Mouse (Mus musculus): Measurements from ENCODE around the gene Cpped1.
A peak's percentile ranks its signal among the peaks of the same experiment; 100 is the strongest.

Cpped1 gene

GRCm38 (mm10) chr16:11909035-11909591, at the start of gene Cpped1:
Cpped1 (minus strand) TSS chr16:11909445.
- DNase-seq (ENCODE audit: low read depth, low spot score) = peak; percentile 94

- DNase-seq (ENCODE audit: low read depth, low spot score) = peak; percentile 42
These were observed 31.2 kb upstream of the Cpped1 start for GRCm38 (mm10) chr16:11940477-11940876.

- DNase-seq (ENCODE audit: low read depth, low spot score) = no peak
These were observed 1.6 kb upstream of the Cpped1 start for GRCm38 (mm10) chr16:11910801-11911200.

GRCm38 (mm10) chr16:11909817-11910216, 572 bp upstream of the Cpped1 start:
- DNase-seq (ENCODE audit: low read depth, low spot score) = no peak

GRCm38 (mm10) chr16:11908461-11909014, 707 bp downstream of the Cpped1 start:
- DNase-seq (ENCODE audit: low read depth, low spot score) = no peak

- DNase-seq (ENCODE audit: low read depth, low spot score) = peak; percentile 12
These were observed 1.4 kb downstream of the Cpped1 start for GRCm38 (mm10) chr16:11907816-11908215.

GRCm38 (mm10) chr16:11906906-11907305, 2.3 kb downstream of the Cpped1 start:
- no peak for DNase-seq (ENCODE audit: low read depth, low spot score)

GRCm38 (mm10) chr16:11905216-11905615, 4.0 kb downstream of the Cpped1 start:
- no peak for DNase-seq (ENCODE audit: low read depth, low spot score)

- no peak for DNase-seq (ENCODE audit: low read depth, low spot score)
These were observed 7.2 kb downstream of the Cpped1 start for GRCm38 (mm10) chr16:11902007-11902406.

- no peak for DNase-seq (ENCODE audit: low read depth, low spot score)
These were observed 8.9 kb downstream of the Cpped1 start for GRCm38 (mm10) chr16:11900341-11900740.

- peak; percentile 27 for DNase-seq (ENCODE audit: low read depth, low spot score)
These were observed 12.8 kb downstream of the Cpped1 start for GRCm38 (mm10) chr16:11896411-11896810.

GRCm38 (mm10) chr16:11894877-11895276, 14.4 kb downstream of the Cpped1 start:
- DNase-seq (ENCODE audit: low read depth, low spot score) = no peak

- no peak for DNase-seq (ENCODE audit: low read depth, low spot score)
These were observed 19.1 kb downstream of the Cpped1 start for GRCm38 (mm10) chr16:11890186-11890585.

- DNase-seq (ENCODE audit: low read depth, low spot score) = no peak
These were observed 19.5 kb downstream of the Cpped1 start for GRCm38 (mm10) chr16:11889741-11890140.

- no peak for DNase-seq (ENCODE audit: low read depth, low spot score)
These were observed 27.4 kb downstream of the Cpped1 start for GRCm38 (mm10) chr16:11881795-11882194.

GRCm38 (mm10) chr16:11880461-11880860, 28.8 kb downstream of the Cpped1 start:
- DNase-seq (ENCODE audit: low read depth, low spot score) = no peak

GRCm38 (mm10) chr16:11879196-11879595, 30.0 kb downstream of the Cpped1 start:
- DNase-seq (ENCODE audit: low read depth, low spot score) = no peak

GRCm38 (mm10) chr16:11875227-11875626, 34.0 kb downstream of the Cpped1 start:
- no peak for DNase-seq (ENCODE audit: low read depth, low spot score)

GRCm38 (mm10) chr16:11873292-11873691, 36.0 kb downstream of the Cpped1 start:
- no peak for DNase-seq (ENCODE audit: low read depth, low spot score)

- DNase-seq (ENCODE audit: low read depth, low spot score) = no peak
These were observed 40.8 kb downstream of the Cpped1 start for GRCm38 (mm10) chr16:11868486-11868885.

- DNase-seq (ENCODE audit: low read depth, low spot score) = no peak
These were observed 56.3 kb downstream of the Cpped1 start for GRCm38 (mm10) chr16:11852716-11853605.

- no peak for DNase-seq (ENCODE audit: low read depth, low spot score)
These were observed 60.1 kb downstream of the Cpped1 start for GRCm38 (mm10) chr16:11848990-11849658.
